Mouse (Mus musculus): Measurements from ENCODE around the gene Trh. TPM values are rescaled to one million over a fixed set of nuclear protein-coding genes. Genes with fewer than 3 reads are reported as not detected.

Gene Trh
- polyA plus RNA-seq, 1 experiment: not detected

DNA sequence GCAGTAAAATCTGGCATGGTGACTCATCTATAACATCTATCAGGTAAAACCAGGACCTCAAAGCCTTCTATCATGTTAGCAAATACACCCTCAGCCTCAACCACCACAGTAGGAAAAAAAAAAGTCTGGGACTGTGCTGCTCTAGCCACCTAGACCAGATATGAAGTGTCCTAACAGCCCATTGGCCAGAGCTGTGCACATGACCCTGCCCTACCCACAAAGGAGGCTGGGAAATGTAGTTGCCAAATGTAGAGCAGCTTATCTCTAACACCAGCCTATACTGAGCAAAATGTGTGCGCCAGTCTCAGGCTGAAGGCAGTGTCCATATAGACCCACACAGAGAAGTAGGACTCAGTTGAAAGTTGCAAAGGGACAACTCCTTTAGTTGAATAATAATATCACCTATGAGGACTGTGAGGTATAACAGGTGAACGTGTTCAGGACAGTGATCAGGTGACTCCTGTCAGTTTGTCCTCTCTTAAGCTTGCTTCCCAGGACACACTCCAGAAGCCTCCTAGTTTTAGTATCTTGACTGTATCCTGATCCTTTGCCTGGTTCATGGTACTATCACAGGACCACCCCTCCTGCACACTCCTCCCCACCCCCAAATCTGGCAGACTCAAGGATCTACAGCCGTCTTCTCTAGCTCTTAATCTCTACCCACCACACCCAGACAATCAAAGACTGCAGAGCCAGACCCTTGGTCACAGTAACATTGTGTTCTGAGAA lies 3.1 kb downstream of the Trh start:
- Histone ChIP-seq H3K27ac (replicated peaks; ENCODE audit: low read depth, low read length) (no peak overlapping the region), H3K4me1 (ENCODE audit: control insufficient read depth, insufficient read depth, insufficient read length, low read length) (no peaks in the 10 kb centered on the region), H3K4me3 (ENCODE audit: insufficient read depth, low read depth, low read length) (no peak overlapping the region)

DNA sequence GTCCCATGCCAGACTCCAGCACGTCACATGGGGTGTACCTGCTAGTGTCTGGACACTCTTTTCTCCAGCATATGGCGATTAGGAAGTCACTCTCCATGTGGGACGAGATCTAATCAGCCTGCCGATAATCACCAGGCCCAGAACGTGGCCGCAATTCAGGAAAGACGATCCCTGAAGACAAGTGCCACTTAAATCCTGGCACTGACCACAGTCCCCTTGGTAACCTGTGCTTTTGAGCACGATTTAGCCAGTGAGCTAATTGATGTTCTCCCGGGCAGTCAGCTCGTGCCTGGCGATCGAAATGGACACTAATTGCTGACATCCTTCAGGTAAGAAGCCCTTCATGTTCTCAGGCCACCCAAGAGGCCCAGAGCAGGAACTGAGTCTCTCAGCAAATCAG lies 9.4 kb downstream of the Trh start:
- Histone ChIP-seq H3K4me1 (ENCODE audit: control insufficient read depth, insufficient read depth, insufficient read length, low read length) (no peaks in the 10 kb centered on the region), H3K27ac (replicated peaks; ENCODE audit: low read depth, low read length) (no peak overlapping the region), H3K4me3 (ENCODE audit: insufficient read depth, low read depth, low read length) (no peak overlapping the region)

GRCm38 (mm10) chr6:92231762-92232161 lies 12.7 kb downstream of the Trh start:
- Histone ChIP-seq H3K4me3 (ENCODE audit: insufficient read depth, low read depth, low read length) (no peak overlapping the region), H3K4me1 (ENCODE audit: control insufficient read depth, insufficient read depth, insufficient read length, low read length) (peaks cover 4% of the 10 kb centered on the region), H3K27ac (replicated peaks; ENCODE audit: low read depth, low read length) (no peak overlapping the region)

GRCm38 (mm10) chr6:92231356-92231755 lies 13.1 kb downstream of the Trh start:
- Histone ChIP-seq H3K4me3 (ENCODE audit: insufficient read depth, low read depth, low read length) (no peak overlapping the region), H3K4me1 (ENCODE audit: control insufficient read depth, insufficient read depth, insufficient read length, low read length) (peaks cover 4% of the 10 kb centered on the region), H3K27ac (replicated peaks; ENCODE audit: low read depth, low read length) (no peak overlapping the region)

DNA sequence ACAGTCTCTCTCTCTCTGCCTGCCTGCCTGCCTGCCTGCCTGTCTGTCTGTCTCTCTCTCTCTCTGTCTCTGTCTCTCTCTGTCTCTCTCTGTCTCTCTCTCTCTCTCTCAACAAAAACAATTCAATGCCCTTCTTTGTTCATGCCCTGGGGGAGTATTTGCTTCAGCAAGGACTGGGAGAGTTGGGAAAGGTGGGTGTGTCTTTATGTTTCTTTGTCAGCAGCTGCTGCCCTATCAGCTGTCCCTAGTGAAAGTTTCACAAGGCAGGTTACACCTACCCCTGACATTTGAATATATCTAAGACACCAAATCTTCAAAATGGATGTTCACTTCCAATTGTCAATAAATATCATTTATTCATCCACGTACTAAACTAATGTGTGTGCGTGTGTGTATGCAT lies 14.9 kb downstream of the Trh start:
- peaks cover 4% of the 10 kb centered on the region for H3K4me1 ChIP-seq (ENCODE audit: control insufficient read depth, insufficient read depth, insufficient read length, low read length)
- no peak overlapping the region for H3K4me3 ChIP-seq (ENCODE audit: insufficient read depth, low read depth, low read length)

GRCm38 (mm10) chr6:92229103-92229502 lies 15.3 kb downstream of the Trh start:
- no peak overlapping the region for H3K27ac ChIP-seq (replicated peaks; ENCODE audit: low read depth, low read length)

More for the DNA sequence above, 14.9 kb downstream of the Trh start:
- H3K27ac ChIP-seq (replicated peaks; ENCODE audit: low read depth, low read length): no peak overlapping the region

GRCm38 (mm10) chr6:92224981-92225380 lies 19.5 kb downstream of the Trh start:
- Histone ChIP-seq H3K4me1 (ENCODE audit: control insufficient read depth, insufficient read depth, insufficient read length, low read length) (peaks cover 4% of the 10 kb centered on the region), H3K27ac (replicated peaks; ENCODE audit: low read depth, low read length) (no peak overlapping the region), H3K4me3 (ENCODE audit: insufficient read depth, low read depth, low read length) (no peak overlapping the region)

More at GRCm38 (mm10) chr6:92229103-92229502, 15.3 kb downstream of the Trh start:
- H3K4me1 ChIP-seq (ENCODE audit: control insufficient read depth, insufficient read depth, insufficient read length, low read length): peaks cover 4% of the 10 kb centered on the region
- no peak overlapping the region for H3K4me3 ChIP-seq (ENCODE audit: insufficient read depth, low read depth, low read length)

GRCm38 (mm10) chr6:92222021-92222420 lies 22.4 kb downstream of the Trh start:
- H3K27ac ChIP-seq (replicated peaks; ENCODE audit: low read depth, low read length): no peak overlapping the region
- H3K4me1 ChIP-seq (ENCODE audit: control insufficient read depth, insufficient read depth, insufficient read length, low read length): no peaks in the 10 kb centered on the region
- no peak overlapping the region for H3K4me3 ChIP-seq (ENCODE audit: insufficient read depth, low read depth, low read length)

- Histone ChIP-seq H3K27ac (replicated peaks; ENCODE audit: low read depth, low read length) (no peak overlapping the region), H3K4me1 (ENCODE audit: control insufficient read depth, insufficient read depth, insufficient read length, low read length) (no peaks in the 10 kb centered on the region), H3K4me3 (ENCODE audit: insufficient read depth, low read depth, low read length) (no peak overlapping the region)
These were observed 22.8 kb downstream of the Trh start for GRCm38 (mm10) chr6:92221604-92222003.

- Histone ChIP-seq H3K4me3 (ENCODE audit: insufficient read depth, low read depth, low read length) (no peak overlapping the region), H3K4me1 (ENCODE audit: control insufficient read depth, insufficient read depth, insufficient read length, low read length) (no peaks in the 10 kb centered on the region), H3K27ac (replicated peaks; ENCODE audit: low read depth, low read length) (no peak overlapping the region)
These were observed 25.0 kb downstream of the Trh start for GRCm38 (mm10) chr6:92219445-92219844.

- H3K27ac ChIP-seq (replicated peaks; ENCODE audit: low read depth, low read length): peak within 1 kb of the TSS; percentile 68
- H3K4me1 ChIP-seq (ENCODE audit: control insufficient read depth, insufficient read depth, insufficient read length, low read length): peaks cover 2% of the 10 kb centered on the region; the same call in 1 of the 2 replicates
These were observed 29.5 kb downstream of the Trh start, which contains the start of gene Rbsn for GRCm38 (mm10) chr6:92214773-92215449. Gene Rbsn (minus strand): TSS chr6:92214925.

DNA sequence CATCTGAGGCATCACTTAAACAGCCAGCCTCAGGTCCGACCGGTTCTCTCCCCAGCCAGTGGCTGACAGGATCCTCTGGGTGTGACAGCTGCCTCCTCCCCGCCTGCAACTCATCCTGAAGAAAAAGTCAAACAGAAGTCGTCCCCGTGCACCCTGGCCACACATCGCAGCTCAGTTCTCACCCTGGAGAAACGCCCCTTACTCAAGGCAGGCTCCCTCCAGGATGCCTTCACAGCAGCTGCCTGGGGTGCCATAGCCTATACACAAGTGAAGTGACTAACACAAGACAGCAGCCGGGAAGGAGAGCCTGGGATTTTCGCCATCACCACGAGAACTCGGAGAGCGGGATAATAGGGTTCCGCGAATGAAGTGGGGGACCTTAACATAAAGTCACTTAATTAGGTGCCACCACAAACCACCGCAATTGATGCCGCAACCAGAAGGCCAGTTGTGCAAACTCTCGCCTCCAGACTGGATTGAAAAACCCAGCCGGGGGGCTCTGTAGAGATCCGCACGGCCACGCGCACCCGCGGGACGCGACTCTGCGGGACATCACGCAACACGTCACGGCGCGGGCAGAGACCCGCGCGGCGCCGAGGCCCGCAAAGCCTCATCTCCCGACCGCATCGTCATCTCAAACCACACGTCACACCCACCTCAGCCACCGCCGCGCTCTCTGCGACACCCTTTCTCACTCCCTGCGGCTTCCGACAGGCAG lies 30.2 kb downstream of the Trh start:
- Histone ChIP-seq H3K4me3 (ENCODE audit: insufficient read depth, low read depth, low read length) (peak overlapping the region; percentile 76), H3K4me1 (ENCODE audit: control insufficient read depth, insufficient read depth, insufficient read length, low read length) (peaks cover 2% of the 10 kb centered on the region; the same call in 1 of the 2 replicates), H3K27ac (replicated peaks; ENCODE audit: low read depth, low read length) (peak overlapping the region; percentile 68)

More at GRCm38 (mm10) chr6:92214773-92215449, 29.5 kb downstream of the Trh start, which contains the start of gene Rbsn:
- H3K4me3 ChIP-seq (ENCODE audit: insufficient read depth, low read depth, low read length): peak within 1 kb of the TSS; percentile 76

GRCm38 (mm10) chr6:92199414-92199813 lies 45.0 kb downstream of the Trh start:
- H3K4me1 ChIP-seq (ENCODE audit: control insufficient read depth, insufficient read depth, insufficient read length, low read length): peaks cover 3% of the 10 kb centered on the region; the same call in 1 of the 2 replicates
- H3K27ac ChIP-seq (replicated peaks; ENCODE audit: low read depth, low read length): 0 out of 2 replicates have a peak overlapping the region, but pooled peaks have one; percentile 5
- H3K4me3 ChIP-seq (ENCODE audit: insufficient read depth, low read depth, low read length): no peak overlapping the region

Data from brown adipose tissue, adult 24 weeks (tissue).